Mouse (Mus musculus) right cerebral cortex, postnatal 10 days (tissue): ENCODE data around the gene Ajuba.

ENCODE experiments used
- DNase-seq, 2 experiments: peaks; one replicate each; pipeline ENCODE4 v3.0.0; 2021; ENCODE audit warnings: low spot score in 2 of 2

The Ajuba gene

GRCm38 (mm10) chr14:54544703-54545102, 32.7 kb downstream of the Ajuba start:
- no peak for DNase-seq

GRCm38 (mm10) chr14:54540771-54541170, 36.6 kb downstream of the Ajuba start:
- DNase-seq = no peak

GRCm38 (mm10) chr14:54538580-54538979, 38.8 kb downstream of the Ajuba start:
- DNase-seq = no peak

GRCm38 (mm10) chr14:54528446-54529111, 48.8 kb downstream of the Ajuba start:
- DNase-seq = peak; percentile 81 to 88

- DNase-seq = no peak
Measured at GRCm38 (mm10) chr14:54528007-54528393, 49.4 kb downstream of the Ajuba start.

- DNase-seq = peak; percentile 50 to 56
Measured at GRCm38 (mm10) chr14:54527227-54528006, 49.9 kb downstream of the Ajuba start.

GRCm38 (mm10) chr14:54523600-54523999, 53.8 kb downstream of the Ajuba start:
- no peak for DNase-seq
